Mouse (Mus musculus) forebrain, embryonic 16.5 days (tissue): ENCODE results near the gene Lamc2. TPM values are rescaled to one million over a fixed set of nuclear protein-coding genes. Genes with fewer than 3 reads are reported as not detected.

Experiments used
- polyA plus RNA-seq: library from polyadenylated mRNA; unstranded; fragments of >200 nt; fragmentation: Nextera tagmentation; extraction: Ambion mirVana; gene quantifications from 2 replicates; pipeline ENCODE4 v1.2.1, GENCODE M21; 2015

The Lamc2 gene
- polyA plus RNA-seq, 1 experiment from 2014 or later: 2.0 TPM

Other genes starting within 250 kb of the Lamc2 start
- gene Nmnat2, start 231.5 kb downstream of the Lamc2 start, polyA plus RNA-seq: 77.1 and 85.6 TPM in 2 replicates
- 14.4 and 18.5 TPM in 2 replicates for gene Lamc1, start 146.3 kb upstream of the Lamc2 start, polyA plus RNA-seq
- gene Shcbp1l, start 238.7 kb upstream of the Lamc2 start, polyA plus RNA-seq: 0.14 and 0.67 TPM in 2 replicates